Mouse (Mus musculus) cerebellum, adult 2 months (tissue): ENCODE results near the gene Rnf220.

Experiments
- CTCF ChIP-seq: fragments of 200-500 bp; IDR thresholded peaks from 2 replicates; pipeline ENCODE4 v1.5.1; 2011; ENCODE audit warnings: low read depth, mild to moderate bottlenecking, control low read depth, low read length, moderate library complexity, borderline replicate concordance; ENCODE audit not compliant: insufficient read depth
- POLR2A ChIP-seq: fragments of 200-500 bp; IDR thresholded peaks from 2 replicates; pipeline ENCODE4 v1.6.1; 2011; ENCODE audit warnings: low read length, control low read depth, borderline replicate concordance; ENCODE audit not compliant: insufficient read depth

DNA sequence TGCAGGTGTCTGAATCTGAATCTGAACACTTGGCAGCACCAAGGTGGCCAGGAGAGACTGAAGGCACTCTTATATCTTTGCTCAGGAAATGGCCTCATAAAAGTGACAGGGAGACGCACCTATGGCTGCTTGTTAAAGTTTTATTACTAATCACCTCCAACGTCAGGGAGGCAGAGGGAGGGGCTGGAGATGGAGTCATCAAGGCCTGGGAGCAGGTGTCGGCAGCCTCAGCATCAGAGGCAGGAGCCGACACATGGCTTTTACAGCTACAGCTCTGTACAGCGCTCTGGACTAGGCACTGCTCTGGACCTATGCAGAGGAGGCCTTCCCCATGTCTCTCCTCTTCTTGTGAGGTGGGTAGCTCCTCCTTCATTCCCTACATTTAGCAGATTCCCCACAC, 139.7 kb downstream of the Rnf220 start:
- no peak for TF ChIP-seq POLR2A
- TF ChIP-seq CTCF, result no peak
